Mouse (Mus musculus) CH12.LX (cell line): Measurements from ENCODE around the gene Adam17. TPM values are rescaled to one million over a fixed set of nuclear protein-coding genes. Genes with fewer than 3 reads are reported as not detected.
A peak's percentile ranks its signal among the peaks of the same experiment; 100 is the strongest.

Source experiments
- DNase-seq: peaks from one replicate; pipeline ENCODE4 v3.0.0-alpha.2; 2013; ENCODE audit errors: extremely low read depth
- H3K27ac ChIP-seq: 2 replicates; pipeline ENCODE4 v1.5.1; 2012; ENCODE audit warnings: low read depth, mild to moderate bottlenecking, control low read depth, moderate library complexity; ENCODE audit not compliant: insufficient read depth
- H3K27me3 ChIP-seq: replicated peaks from 2 replicates; pipeline ENCODE3; 2012; ENCODE audit warnings: inconsistent platforms
- H3K36me3 ChIP-seq, 2 experiments: replicated peaks in 1 of 2; 2 replicates each; pipeline versions ENCODE3 to v1.6.1; 2012; ENCODE audit warnings: inconsistent platforms in 1 of 2, low read length in 1 of 2, mild to moderate bottlenecking in 1 of 2, mixed read lengths in 1 of 2, moderate library complexity in 1 of 2; ENCODE audit not compliant: control insufficient read depth in 1 of 2, insufficient read depth in 1 of 2
- H3K4me1 ChIP-seq, 2 experiments: 2 replicates each; pipeline ENCODE4 v1.6.1; 2012; ENCODE audit warnings: inconsistent platforms in 1 of 2, moderate library complexity in 1 of 2; ENCODE audit not compliant: insufficient read depth in 2 of 2, control insufficient read depth in 1 of 2
- H3K4me2 ChIP-seq: 2 replicates; pipeline ENCODE4 v1.6.1; 2012; ENCODE audit warnings: low read depth, mild to moderate bottlenecking, control low read depth; ENCODE audit not compliant: poor library complexity, insufficient read depth, severe bottlenecking
- H3K4me3 ChIP-seq, 3 experiments: fragments of 150-350 bp in 1 of 3; sonication (generic) in 1 of 3; replicated peaks in 1 of 3; 2 replicates each; pipeline versions ENCODE3 to v1.5.1; 2011 to 2012; ENCODE audit warnings: low read depth in 2 of 3, low read length in 2 of 3, mild to moderate bottlenecking in 2 of 3, moderate library complexity in 2 of 3, control low read depth in 1 of 3, improper control_type of control experiment in 1 of 3, inconsistent platforms in 1 of 3, mixed read lengths in 1 of 3; ENCODE audit not compliant: poor library complexity in 1 of 3
- H3K79me2 ChIP-seq: replicated peaks from 2 replicates; pipeline ENCODE4 v1.6.1; 2012; ENCODE audit warnings: mild to moderate bottlenecking, moderate library complexity; ENCODE audit not compliant: control insufficient read depth, poor library complexity, insufficient read depth, severe bottlenecking; ENCODE audit errors: extremely low read depth
- H3K9ac ChIP-seq: 2 replicates; pipeline ENCODE4 v1.6.1; 2012; ENCODE audit warnings: low read depth, mild to moderate bottlenecking, control low read depth, moderate library complexity; ENCODE audit not compliant: insufficient read depth
- H3K9me3 ChIP-seq: replicated peaks from 2 replicates; pipeline ENCODE3; 2012; ENCODE audit warnings: low read length, inconsistent platforms, mixed read lengths
- CHD2 ChIP-seq: IDR thresholded peaks from 2 replicates; pipeline ENCODE4 v1.6.1; 2011; ENCODE audit warnings: low read length, improper control_type of control experiment
- ELF1 ChIP-seq: IDR thresholded peaks from 2 replicates; pipeline ENCODE4 v1.6.1; 2014; ENCODE audit warnings: low read depth, mild to moderate bottlenecking, inconsistent platforms, low read length, improper control_type of control experiment
- GABPA ChIP-seq: IDR thresholded peaks from 2 replicates; pipeline ENCODE4 v1.6.1; 2012; ENCODE audit warnings: low read depth, low read length, improper control_type of control experiment, inconsistent platforms; ENCODE audit not compliant: insufficient replicate concordance
- HCFC1 ChIP-seq: IDR thresholded peaks from 2 replicates; pipeline ENCODE4 v1.6.1; 2012; ENCODE audit warnings: low read depth, mild to moderate bottlenecking, inconsistent platforms, low read length, improper control_type of control experiment
- IRF4 ChIP-seq: IDR thresholded peaks from 2 replicates; pipeline ENCODE4 v1.6.1; 2014; ENCODE audit warnings: low read depth, mild to moderate bottlenecking, inconsistent platforms, low read length, improper control_type of control experiment
- JUN ChIP-seq: IDR thresholded peaks from 2 replicates; pipeline ENCODE4 v1.6.1; 2011; ENCODE audit warnings: low read depth, mild to moderate bottlenecking, low read length, improper control_type of control experiment, moderate library complexity; ENCODE audit not compliant: insufficient read depth
- JUND ChIP-seq: conservative IDR thresholded peaks from 2 replicates; pipeline ENCODE4 v1.6.1; 2011; ENCODE audit warnings: low read depth, low read length, improper control_type of control experiment
- KAT2A ChIP-seq: IDR thresholded peaks from 2 replicates; pipeline ENCODE4 v1.6.1; 2012; ENCODE audit warnings: low read length, improper control_type of control experiment, inconsistent platforms; ENCODE audit not compliant: insufficient replicate concordance
- MAFK ChIP-seq: IDR thresholded peaks from 2 replicates; pipeline ENCODE4 v1.6.1; 2011; ENCODE audit warnings: low read length, improper control_type of control experiment; ENCODE audit not compliant: insufficient replicate concordance
- MXI1 ChIP-seq: IDR thresholded peaks from 2 replicates; pipeline ENCODE4 v1.6.1; 2011; ENCODE audit warnings: mild to moderate bottlenecking, low read depth, low read length, improper control_type of control experiment
- MYC ChIP-seq: IDR thresholded peaks from 2 replicates; pipeline ENCODE4 v1.6.1; 2011; ENCODE audit warnings: low read depth, mild to moderate bottlenecking, improper control_type of control experiment, low read length
- NELFE ChIP-seq: IDR thresholded peaks from 2 replicates; pipeline ENCODE4 v1.6.1; 2011; ENCODE audit warnings: low read depth, low read length, improper control_type of control experiment
- NRF1 ChIP-seq: IDR thresholded peaks from 2 replicates; pipeline ENCODE4 v1.6.1; 2014; ENCODE audit warnings: low read depth, mild to moderate bottlenecking, inconsistent platforms, low read length, improper control_type of control experiment, moderate library complexity
- PAX5 ChIP-seq: IDR thresholded peaks from 2 replicates; pipeline ENCODE4 v1.6.1; 2012; ENCODE audit warnings: low read length, inconsistent platforms, mixed read lengths
- POLR2A ChIP-seq: IDR thresholded peaks from 2 replicates; pipeline ENCODE4 v1.6.1; 2011; ENCODE audit warnings: low read depth, mild to moderate bottlenecking, improper control_type of control experiment, low read length
- POLR2AphosphoS2 ChIP-seq: IDR thresholded peaks from 2 replicates; pipeline ENCODE4 v1.6.1; 2011; ENCODE audit warnings: low read depth, low read length, improper control_type of control experiment
- RCOR1 ChIP-seq: conservative IDR thresholded peaks from 2 replicates; pipeline ENCODE4 v1.6.1; 2012; ENCODE audit warnings: low read depth, mild to moderate bottlenecking, inconsistent platforms, low read length, improper control_type of control experiment
- SIN3A ChIP-seq: IDR thresholded peaks from 2 replicates; pipeline ENCODE4 v1.6.1; 2012; ENCODE audit warnings: low read length, improper control_type of control experiment, inconsistent platforms
- SMC3 ChIP-seq: IDR thresholded peaks from 2 replicates; pipeline ENCODE4 v1.6.1; 2011; ENCODE audit warnings: low read depth, low read length, improper control_type of control experiment
- UBTF ChIP-seq: IDR thresholded peaks from 2 replicates; pipeline ENCODE4 v1.6.1; 2012; ENCODE audit warnings: low read depth, mild to moderate bottlenecking, inconsistent platforms, low read length, improper control_type of control experiment, moderate library complexity
- USF1 ChIP-seq: IDR thresholded peaks from 2 replicates; pipeline ENCODE4 v1.6.1; 2014; ENCODE audit warnings: low read depth, mild to moderate bottlenecking, inconsistent platforms, low read length, improper control_type of control experiment
- USF2 ChIP-seq: conservative IDR thresholded peaks from 2 replicates; pipeline ENCODE4 v1.6.1; 2011; ENCODE audit warnings: low read depth, low read length, improper control_type of control experiment
- ZC3H11A ChIP-seq: IDR thresholded peaks from 2 replicates; pipeline ENCODE4 v1.6.1; 2012; ENCODE audit warnings: low read depth, mild to moderate bottlenecking, inconsistent platforms, low read length, improper control_type of control experiment
- ZKSCAN1 ChIP-seq: IDR thresholded peaks from 2 replicates; pipeline ENCODE4 v1.6.1; 2012; ENCODE audit warnings: low read depth, inconsistent platforms, low read length, improper control_type of control experiment, borderline replicate concordance
- ZNF384 ChIP-seq: IDR thresholded peaks from 2 replicates; pipeline ENCODE4 v1.6.1; 2012; ENCODE audit warnings: low read depth, low read length, improper control_type of control experiment, inconsistent platforms
- dilution Hi-C: fragments of 300-500 bp; cut with MboI; formaldehyde crosslinking; loops from 2 replicates; pipeline ENCODE4 v1.14.3; 2020; ENCODE audit warnings: low sequenced_read_pairs; ENCODE audit not compliant: extremely low pct_unique_long_range_greater_than_20kb, extremely low pct_ligation_motif_present
- in situ Hi-C: fragments of 300-500 bp; cut with MboI; formaldehyde crosslinking; loops from 3 replicates; pipeline ENCODE4 v1.14.3; 2019; ENCODE audit warnings: low sequenced_read_pairs, low pct_ligation_motif_present, low pct_unique_long_range_greater_than_20kb, mixed read lengths
- polyA plus RNA-seq: library from polyadenylated mRNA; unstranded; fragments of >175 nt; gene quantifications from 2 replicates; pipeline ENCODE4 v1.2.1, GENCODE M21; 2012; ENCODE audit warnings: low read depth; ENCODE audit not compliant: insufficient read length
- total RNA-seq, 2 experiments: library from RNA; depleted of rRNA; stranded (reverse); fragments of 300-350 nt in 1 of 2; fragments of >200 nt in 1 of 2; gene quantifications; 2 replicates each; pipeline ENCODE4 v1.2.3; 2012 to 2014

Gene Adam17
- total and polyA plus RNA-seq, 3 experiments: 47.5 to 60.1 (median 50.1) TPM

DNA sequence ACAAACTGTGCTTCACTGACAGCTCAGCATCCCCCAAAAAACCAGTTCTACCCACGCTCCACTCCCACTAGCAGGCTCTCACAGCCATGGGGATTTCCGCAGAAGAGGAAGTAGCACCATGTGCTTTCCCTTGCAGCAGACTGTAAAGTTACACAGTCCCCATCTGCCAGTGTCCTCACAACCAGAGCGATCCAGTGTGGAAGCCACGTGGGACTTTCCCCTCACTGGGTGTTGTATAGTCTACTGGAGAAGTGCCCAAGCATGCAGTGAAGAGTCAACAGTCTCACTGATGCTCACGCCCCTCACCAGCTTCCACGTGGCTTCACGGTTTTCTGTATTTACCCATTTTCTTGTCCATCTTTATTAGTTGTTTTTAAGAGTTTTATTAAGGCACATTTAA, 37.6 kb downstream of the Adam17 start (continued):
- peak; percentile 100 for TF ChIP-seq MXI1
- TF ChIP-seq SIN3A: peak; percentile 99
- TF ChIP-seq RCOR1: peak; percentile 86
- TF ChIP-seq JUN: peak; percentile 49; the same call in 1 of the 2 replicates
- no peak; the same call in 1 of the 2 replicates for TF ChIP-seq POLR2A
- TF ChIP-seq JUND: peak; percentile 71; the same call in 1 of the 2 replicates
- peak; percentile 36; the same call in 1 of the 2 replicates for TF ChIP-seq ZNF384
- TF ChIP-seq KAT2A: 0 out of 2 replicates have a peak, but pooled peaks have one; percentile 58
- TF ChIP-seq HCFC1: peak; percentile 31; the same call in 1 of the 2 replicates
- TF ChIP-seq GABPA: no peak
- peak; percentile 54; the same call in 1 of the 2 replicates for TF ChIP-seq NELFE
- TF ChIP-seq USF1: peak; percentile 55
- no peak; the same call in 1 of the 2 replicates for TF ChIP-seq SMC3
- TF ChIP-seq NRF1: no peak
- TF ChIP-seq, all 38 proteins: peak for 27

DNA sequence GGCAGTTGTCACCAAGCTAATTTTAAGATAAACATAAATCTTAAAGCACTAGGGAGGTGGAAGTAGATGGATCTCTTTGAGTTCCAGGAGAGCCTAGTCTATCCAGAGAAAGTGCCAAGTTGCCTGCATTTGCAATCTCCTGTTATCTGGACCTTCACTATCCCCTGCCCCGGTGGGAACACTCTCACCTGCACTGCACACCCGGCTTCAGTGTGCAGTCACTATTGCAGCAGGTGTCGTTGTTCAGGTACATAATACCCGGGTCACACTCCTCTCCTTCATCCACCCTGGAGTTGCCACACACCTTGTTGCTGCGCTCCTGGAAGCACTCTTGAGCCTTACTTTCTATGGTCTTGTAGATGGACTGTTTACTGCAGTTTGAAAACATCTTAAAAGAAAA, 39.7 kb downstream of the Adam17 start:
- dilution Hi-C loops: no loop called here
- peaks cover 56 to 73% of the 10 kb centered on the region in 2 experiments for H3K36me3 ChIP-seq

DNA sequence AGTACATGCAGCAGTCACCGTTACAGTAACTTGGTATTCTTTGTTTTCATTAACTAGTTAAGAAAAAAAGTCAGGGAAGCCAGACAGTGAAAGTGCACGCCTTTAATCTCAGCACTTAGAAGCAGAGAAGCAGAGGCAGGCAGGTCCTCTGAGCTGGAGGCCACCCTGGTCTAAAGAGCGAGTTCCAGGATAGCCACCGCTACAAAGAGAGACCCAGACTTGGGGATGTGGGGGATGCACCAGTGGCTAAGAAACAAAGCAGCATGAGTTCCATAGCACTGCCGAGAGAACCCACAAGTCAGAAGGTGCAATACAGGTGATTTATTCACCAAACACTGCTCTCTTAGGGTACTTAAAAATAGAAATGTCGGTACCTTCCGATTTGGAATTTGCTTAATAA, 40.4 kb downstream of the Adam17 start:
- Histone ChIP-seq H3K4me2 (no peak overlapping the region), H3K4me3 (no peak overlapping the region), H3K9me3 (no peaks in the 10 kb centered on the region), H3K27ac (no peak overlapping the region), H3K79me2 (no peaks in the 10 kb centered on the region), H3K9ac (no peak overlapping the region), H3K27me3 (no peaks in the 10 kb centered on the region), H3K36me3 (peaks cover 60 to 76% of the 10 kb centered on the region in 2 experiments)
- in situ Hi-C loops: no loop called here
- DNase-seq: no peak
- dilution Hi-C loops: no loop called here
- no peak for TF ChIP-seq GABPA
- TF ChIP-seq HCFC1: no peak
- TF ChIP-seq MAFK: no peak
- TF ChIP-seq ZC3H11A: no peak
- TF ChIP-seq SMC3: no peak
- no peak for TF ChIP-seq NELFE
- TF ChIP-seq ZKSCAN1: no peak
- no peak for TF ChIP-seq UBTF
- TF ChIP-seq MYC: no peak
- no peak for TF ChIP-seq IRF4
- TF ChIP-seq, all 38 proteins: peak for 0
- H3K4me1 ChIP-seq: peaks cover 12 to 33% of the 10 kb centered on the region in 2 experiments

More for the DNA sequence above, 39.7 kb downstream of the Adam17 start:
- H3K79me2 ChIP-seq: no peaks in the 10 kb centered on the region
- H3K4me2 ChIP-seq: no peak overlapping the region
- H3K9ac ChIP-seq: no peak overlapping the region
- H3K9me3 ChIP-seq: no peaks in the 10 kb centered on the region
- TF ChIP-seq KAT2A (no peak), POLR2AphosphoS2 (no peak), PAX5 (no peak), CHD2 (no peak), ELF1 (no peak), UBTF (no peak), GABPA (no peak), ZC3H11A (no peak), USF2 (no peak)
- no peak overlapping the region for H3K4me3 ChIP-seq
- DNase-seq: no peak
- no peaks in the 10 kb centered on the region for H3K27me3 ChIP-seq
- in situ Hi-C loops: no loop called here
- H3K27ac ChIP-seq: no peak overlapping the region
- peaks cover 12 to 33% of the 10 kb centered on the region in 2 experiments for H3K4me1 ChIP-seq
